Mouse (Mus musculus): Measurements from ENCODE around the gene Lmntd1. TPM values are rescaled to one million over a fixed set of nuclear protein-coding genes. Genes with fewer than 3 reads are reported as not detected.
"Not testable (repeated sequence)": the region's sequence is repeated elsewhere in the genome, so short reads cannot be mapped to it uniquely, and the experiment has no call there.

The Lmntd1 gene
- polyA plus RNA-seq, 1 experiment from 2014 or later = 1.7 TPM

GRCm38 (mm10) chr6:145338571-145339294, 275.4 kb downstream of the Lmntd1 start:
- peaks cover 3% of the 10 kb centered on the region; the same call in 1 of the 2 replicates for H3K27me3 ChIP-seq (replicated peaks)
- ATAC-seq (replicated peaks) = no peak
- peaks cover 5% of the 10 kb centered on the region for H3K4me1 ChIP-seq
- 28% methylated on average over 12 of the region's 12 CpGs for WGBS
- no peaks in the 10 kb centered on the region for H3K36me3 ChIP-seq (replicated peaks)
- no peak overlapping the region for H3K27ac ChIP-seq
- H3K4me2 ChIP-seq = peak overlapping the region; percentile 79; the same call in 1 of the 2 replicates
- H3K9me3 ChIP-seq = no peaks in the 10 kb centered on the region
- no peak overlapping the region for H3K4me3 ChIP-seq
- no peak overlapping the region for H3K9ac ChIP-seq

DNA sequence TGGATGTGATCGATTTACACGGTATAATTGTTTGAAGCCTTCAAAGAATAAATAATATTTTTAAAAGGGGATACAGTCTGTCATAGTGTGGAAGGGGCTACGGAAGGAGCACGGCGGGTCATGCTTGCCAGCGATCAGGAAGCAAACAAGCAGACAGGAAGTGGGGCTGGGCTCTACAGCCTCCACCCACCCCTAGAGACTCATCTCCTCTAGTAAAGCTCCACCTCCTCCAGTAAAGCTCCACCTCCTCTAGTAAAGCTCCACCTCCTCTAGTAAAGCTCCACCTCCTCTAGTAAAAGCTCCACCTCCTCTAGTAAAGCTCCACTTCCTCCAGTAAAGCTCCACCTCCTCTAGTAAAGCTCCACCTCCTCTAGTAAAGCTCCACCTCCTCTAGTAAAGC, 276.6 kb downstream of the Lmntd1 start:
- not testable (repeated sequence) for H3K36me3 ChIP-seq (replicated peaks); ATAC-seq (replicated peaks); H3K27me3 ChIP-seq (replicated peaks); H3K4me3 ChIP-seq; H3K9me3 ChIP-seq; H3K27ac ChIP-seq; H3K9ac ChIP-seq; H3K4me1 ChIP-seq; H3K4me2 ChIP-seq
- whole genome bisulfite sequencing = 94% methylated on average over 6 of the region's 6 CpGs

GRCm38 (mm10) chr6:145335876-145336768, 278.0 kb downstream of the Lmntd1 start:
- H3K4me2 ChIP-seq = no peak overlapping the region
- peaks cover 5% of the 10 kb centered on the region for H3K4me1 ChIP-seq
- H3K4me3 ChIP-seq = no peak overlapping the region
- no peaks in the 10 kb centered on the region for H3K36me3 ChIP-seq (replicated peaks)
- peaks cover 3% of the 10 kb centered on the region; the same call in 1 of the 2 replicates for H3K27me3 ChIP-seq (replicated peaks)
- H3K9ac ChIP-seq = no peak overlapping the region
- ATAC-seq (replicated peaks) = no peak
- WGBS = 71% methylated on average over 18 of the region's 18 CpGs
- no peaks in the 10 kb centered on the region for H3K9me3 ChIP-seq
- no peak overlapping the region for H3K27ac ChIP-seq

GRCm38 (mm10) chr6:145334211-145334610, 279.9 kb downstream of the Lmntd1 start:
- ATAC-seq (replicated peaks) = no peak
- 84% methylated on average over 3 of the region's 3 CpGs for WGBS

GRCm38 (mm10) chr6:145326141-145326806, 287.8 kb downstream of the Lmntd1 start:
- H3K27ac ChIP-seq = no peak overlapping the region
- H3K36me3 ChIP-seq (replicated peaks) = no peaks in the 10 kb centered on the region
- no peaks in the 10 kb centered on the region for H3K27me3 ChIP-seq (replicated peaks)
- H3K4me3 ChIP-seq = no peak overlapping the region
- H3K4me1 ChIP-seq = no peaks in the 10 kb centered on the region
- no peak overlapping the region for H3K9ac ChIP-seq
- ATAC-seq (replicated peaks) = no peak
- H3K9me3 ChIP-seq = no peaks in the 10 kb centered on the region
- H3K4me2 ChIP-seq = no peak overlapping the region
- 85% methylated on average over 12 of the region's 12 CpGs for WGBS

More at GRCm38 (mm10) chr6:145334211-145334610, 279.9 kb downstream of the Lmntd1 start:
- Histone ChIP-seq H3K9me3 (no peaks in the 10 kb centered on the region), H3K27ac (no peak overlapping the region), H3K9ac (no peak overlapping the region), H3K4me1 (no peaks in the 10 kb centered on the region), H3K4me2 (no peak overlapping the region), H3K36me3 (replicated peaks) (no peaks in the 10 kb centered on the region), H3K27me3 (replicated peaks) (peaks cover 3% of the 10 kb centered on the region; the same call in 1 of the 2 replicates), H3K4me3 (no peak overlapping the region)

DNA sequence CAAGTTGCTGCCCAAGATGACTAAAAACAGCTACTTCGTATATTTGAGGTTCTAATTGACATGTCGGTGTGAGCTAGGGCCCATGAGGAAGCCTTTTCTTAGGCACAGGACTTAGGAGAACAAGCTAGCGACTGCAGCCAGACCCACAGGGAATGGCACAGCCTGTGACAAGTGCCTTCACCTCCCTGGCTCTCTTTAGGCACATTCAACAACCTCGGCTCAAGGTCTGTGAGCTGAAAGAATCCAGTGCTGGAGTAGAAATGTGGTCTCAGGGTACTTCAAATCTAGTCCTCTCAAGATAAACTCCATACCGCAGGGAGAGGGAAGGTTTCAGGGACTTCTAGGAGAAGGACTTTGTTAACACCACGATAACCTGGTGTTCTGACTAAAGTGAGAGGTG, 289.0 kb downstream of the Lmntd1 start:
- H3K4me3 ChIP-seq = no peak overlapping the region
- H3K9me3 ChIP-seq = no peaks in the 10 kb centered on the region
- WGBS = 74% methylated on average over 6 of the region's 6 CpGs
- no peak for ATAC-seq (replicated peaks)
- no peak overlapping the region for H3K27ac ChIP-seq
- no peaks in the 10 kb centered on the region for H3K36me3 ChIP-seq (replicated peaks)
- no peaks in the 10 kb centered on the region for H3K4me1 ChIP-seq
- no peak overlapping the region for H3K4me2 ChIP-seq
- no peak overlapping the region for H3K9ac ChIP-seq
- no peaks in the 10 kb centered on the region for H3K27me3 ChIP-seq (replicated peaks)

DNA sequence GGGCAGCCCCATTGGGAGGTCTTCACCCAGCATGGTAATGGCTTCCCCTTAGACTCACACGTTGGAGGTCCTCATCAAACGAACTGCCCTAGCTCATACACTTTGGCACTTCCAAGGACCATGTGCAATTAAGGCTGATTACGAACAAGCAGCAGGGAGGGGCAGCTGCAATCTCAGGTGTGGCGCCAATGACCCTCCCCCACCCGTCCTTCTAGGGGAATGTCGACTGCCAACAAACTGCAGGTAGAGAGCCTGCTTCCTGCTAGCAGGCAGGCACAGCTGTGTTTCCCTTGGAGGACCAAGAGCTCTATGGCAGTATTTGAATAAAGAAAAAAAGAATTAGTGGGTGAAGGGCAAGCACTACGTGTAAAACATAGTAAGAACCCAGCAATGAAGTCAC, 289.6 kb downstream of the Lmntd1 start:
- Histone ChIP-seq H3K27me3 (replicated peaks) (no peaks in the 10 kb centered on the region), H3K36me3 (replicated peaks) (no peaks in the 10 kb centered on the region), H3K4me2 (no peak overlapping the region), H3K4me1 (no peaks in the 10 kb centered on the region), H3K27ac (no peak overlapping the region), H3K9ac (no peak overlapping the region), H3K4me3 (no peak overlapping the region), H3K9me3 (no peaks in the 10 kb centered on the region)
- no peak for ATAC-seq (replicated peaks)
- WGBS = 66% methylated on average over 7 of the region's 7 CpGs

- Histone ChIP-seq H3K27me3 (replicated peaks) (no peaks in the 10 kb centered on the region), H3K4me3 (no peak overlapping the region), H3K9ac (no peak overlapping the region), H3K4me2 (no peak overlapping the region), H3K36me3 (replicated peaks) (no peaks in the 10 kb centered on the region), H3K4me1 (no peaks in the 10 kb centered on the region), H3K9me3 (no peaks in the 10 kb centered on the region), H3K27ac (no peak overlapping the region)
- WGBS = 89% methylated on average over 7 of the region's 7 CpGs
- no peak for ATAC-seq (replicated peaks)
Measured at GRCm38 (mm10) chr6:145322246-145322645, 291.9 kb downstream of the Lmntd1 start.

GRCm38 (mm10) chr6:145320156-145320555, 294.0 kb downstream of the Lmntd1 start:
- H3K4me1 ChIP-seq = no peaks in the 10 kb centered on the region
- H3K4me3 ChIP-seq = no peak overlapping the region
- H3K27me3 ChIP-seq (replicated peaks) = no peaks in the 10 kb centered on the region
- H3K27ac ChIP-seq = no peak overlapping the region
- H3K4me2 ChIP-seq = no peak overlapping the region
- no peak overlapping the region for H3K9ac ChIP-seq
- H3K36me3 ChIP-seq (replicated peaks) = no peaks in the 10 kb centered on the region
- no peak for ATAC-seq (replicated peaks)
- no peaks in the 10 kb centered on the region for H3K9me3 ChIP-seq
- WGBS = 76% methylated on average over 10 of the region's 10 CpGs

Other genes starting within 250 kb of the Lmntd1 start
- gene Tuba3b, start 1.4 kb upstream of the Lmntd1 start, polyA plus RNA-seq (2015; fragmentation: Nextera tagmentation; extraction: Ambion mirVana) = not detected in 2 replicates
- gene Rassf8, start 132.4 kb upstream of the Lmntd1 start, polyA plus RNA-seq (2015; fragmentation: Nextera tagmentation; extraction: Ambion mirVana) = 4.6 and 5.5 TPM in 2 replicates